Mouse (Mus musculus) myocyte (in vitro differentiated cells): ENCODE measurements at regions not wholly inside any gene's neighbourhood (a gene's known extent, or its start where the extent isn't known, plus 50 kb on each side); places are given as distances from the start of the nearest gene placed in this dataset.

Source experiments
- CEBPB ChIP-seq: IDR thresholded peaks from 2 replicates; pipeline ENCODE4 v1.6.1; 2011; ENCODE audit warnings: mild to moderate bottlenecking, moderate library complexity; ENCODE audit not compliant: poor library complexity, insufficient read depth, severe bottlenecking
- E2F4 ChIP-seq: IDR thresholded peaks from one replicate; pipeline ENCODE4 v1.6.1; 2011; ENCODE audit warnings: mild to moderate bottlenecking, control low read depth, moderate library complexity; ENCODE audit not compliant: insufficient read depth
- MAX ChIP-seq: IDR thresholded peaks from one replicate; pipeline ENCODE4 v1.6.1; 2011; ENCODE audit warnings: low read depth, mild to moderate bottlenecking, control low read depth
- MYOD1 ChIP-seq, 3 experiments: IDR thresholded peaks; one replicate each; pipeline ENCODE4 v1.6.1; 2011; ENCODE audit warnings: control low read depth in 2 of 3, low read depth in 2 of 3, mild to moderate bottlenecking in 2 of 3, moderate library complexity in 1 of 3; ENCODE audit not compliant: insufficient read length in 2 of 3, control insufficient read depth in 1 of 3
- MYOG ChIP-seq, 3 experiments: IDR thresholded peaks; one replicate each; pipeline ENCODE4 v1.6.1; 2011; ENCODE audit warnings: control low read depth in 2 of 3, low read depth in 2 of 3, mild to moderate bottlenecking in 2 of 3; ENCODE audit not compliant: insufficient read length in 2 of 3, control insufficient read depth in 1 of 3, insufficient read depth in 1 of 3
- POLR2A ChIP-seq: IDR thresholded peaks from one replicate; pipeline ENCODE4 v1.6.1; 2011; ENCODE audit warnings: low read depth, mild to moderate bottlenecking, control low read depth, moderate library complexity; ENCODE audit not compliant: insufficient read length
- POLR2AphosphoS2 ChIP-seq: IDR thresholded peaks from one replicate; pipeline ENCODE4 v1.6.1; 2011; ENCODE audit warnings: low read depth, control low read depth; ENCODE audit not compliant: insufficient read length
- SRF ChIP-seq: IDR thresholded peaks from one replicate; pipeline ENCODE4 v1.6.1; 2011; ENCODE audit warnings: low read depth; ENCODE audit not compliant: control insufficient read depth, insufficient read length
- TCF12 ChIP-seq: IDR thresholded peaks from one replicate; pipeline ENCODE4 v1.6.1; 2011; ENCODE audit warnings: mild to moderate bottlenecking, control low read depth; ENCODE audit not compliant: poor library complexity, insufficient read depth, severe bottlenecking
- TCF3 ChIP-seq: IDR thresholded peaks from one replicate; pipeline ENCODE4 v1.6.1; 2011; ENCODE audit warnings: low read depth, control low read depth; ENCODE audit not compliant: insufficient read length
- USF1 ChIP-seq: IDR thresholded peaks from one replicate; pipeline ENCODE4 v1.6.1; 2011; ENCODE audit warnings: low read depth, mild to moderate bottlenecking, control low read depth, moderate library complexity

GRCm38 (mm10) chrX:13412726-13413125 lies 53.2 kb upstream of the Nyx start:
- TF ChIP-seq POLR2A (no peak), CEBPB (no peak), USF1 (no peak), TCF12 (no peak), E2F4 (no peak), MYOG (IDR thresholded peaks at IDR 0.05; ENCODE audit: control insufficient read depth in 1 of 3, insufficient read depth in 1 of 3, insufficient read length in 2 of 3, low read depth in 2 of 3) (no peak), MAX (no peak), POLR2AphosphoS2 (no peak), SRF (no peak), TCF3 (no peak), MYOD1 (IDR thresholded peaks at IDR 0.05; ENCODE audit: control insufficient read depth in 1 of 3, insufficient read length in 2 of 3, low read depth in 2 of 3) (no peak)
